Mouse (Mus musculus) testis, adult 10 weeks (tissue): Measurements from ENCODE around the gene Evc2. TPM values are rescaled to one million over a fixed set of nuclear protein-coding genes. Genes with fewer than 3 reads are reported as not detected.

Experiments used
- polyA plus RNA-seq: library from polyadenylated mRNA; stranded (reverse); fragments of 350-450 nt; fragmentation: Illumina TruSeq; extraction: RNeasy Lipid Tissue Mini Kit (QIAGEN cat#74804); gene quantifications from one replicate; pipeline ENCODE4 v1.2.3, GENCODE M21; 2014; ENCODE audit warnings: low read depth, low replicate concordance

Gene Evc2
- polyA plus RNA-seq: 0.31 TPM

DNA sequence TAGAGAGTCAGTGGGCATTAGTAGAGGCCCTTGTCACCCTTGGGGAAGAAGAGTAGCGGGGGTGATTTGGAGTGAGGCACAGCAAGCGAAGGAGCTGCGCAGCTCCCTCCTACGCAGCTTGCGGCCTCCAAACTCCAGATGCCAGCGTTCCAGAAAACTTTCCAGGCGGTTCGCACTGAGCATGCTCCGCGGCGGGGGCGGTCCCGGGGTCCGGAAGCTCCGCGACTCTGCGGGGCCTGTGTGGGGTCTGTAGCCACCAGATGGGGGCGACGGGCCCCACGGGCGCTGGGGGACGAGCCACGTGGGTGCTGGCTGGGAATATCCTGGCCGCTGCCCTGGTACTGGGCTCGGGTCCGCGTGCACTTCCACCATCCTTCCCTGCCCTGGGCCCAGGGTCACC is at the start of gene Evc2:
Gene Evc2 (plus strand): TSS at position 212 of the 400 bp plus-strand sequence.

GRCm38 (mm10) chr5:37336485-37337105 is 1.7 kb upstream of the Evc2 start, which contains the start of gene Evc:
TSS of gene Evc (minus strand) at chr5:37336894.

Other genes with a start within 250 kb of the Evc2 start
- gene Crmp1, start 96.6 kb upstream of the Evc2 start, polyA plus RNA-seq: 0.43 TPM
- 0.17 TPM for gene Evc, start 1.6 kb upstream of the Evc2 start, polyA plus RNA-seq